Mouse (Mus musculus) cortical plate, adult 2 months (tissue): ENCODE measurements around the gene Olfr213. TPM values are rescaled to one million over a fixed set of nuclear protein-coding genes. Genes with fewer than 3 reads are reported as not detected.

Experiments used
- H3K27ac ChIP-seq: fragments of 200-500 bp; 2 replicates; pipeline ENCODE4 v1.5.1; 2012; ENCODE audit warnings: low read length, control low read depth, inconsistent platforms; ENCODE audit not compliant: insufficient read depth
- H3K4me1 ChIP-seq: fragments of 200-500 bp; 2 replicates; pipeline ENCODE4 v1.6.1; 2011; ENCODE audit warnings: low read length; ENCODE audit not compliant: control insufficient read depth, insufficient read depth
- H3K4me3 ChIP-seq: fragments of 200-500 bp; 2 replicates; pipeline ENCODE4 v1.5.1; 2011; ENCODE audit warnings: mild to moderate bottlenecking, low read length, control low read depth; ENCODE audit not compliant: insufficient read depth
- CTCF ChIP-seq: fragments of 200-500 bp; IDR thresholded peaks from 2 replicates; pipeline ENCODE4 v1.5.1; 2011; ENCODE audit warnings: mild to moderate bottlenecking, control low read depth, low read length; ENCODE audit not compliant: insufficient read depth; ENCODE audit errors: extremely low read depth
- POLR2A ChIP-seq: fragments of 200-500 bp; IDR thresholded peaks from 2 replicates; pipeline ENCODE4 v1.6.1; 2011; ENCODE audit warnings: mild to moderate bottlenecking, low read length, control low read depth; ENCODE audit not compliant: insufficient read depth; ENCODE audit errors: extremely low read depth
- polyA plus RNA-seq: library from polyadenylated mRNA; depleted of rRNA; stranded (reverse); fragments of >200 nt; gene quantifications from 2 replicates; pipeline ENCODE4 v1.2.3, GENCODE M21; 2012; rRNA removed

Gene Olfr213
- polyA plus RNA-seq, 1 experiment = not detected

DNA sequence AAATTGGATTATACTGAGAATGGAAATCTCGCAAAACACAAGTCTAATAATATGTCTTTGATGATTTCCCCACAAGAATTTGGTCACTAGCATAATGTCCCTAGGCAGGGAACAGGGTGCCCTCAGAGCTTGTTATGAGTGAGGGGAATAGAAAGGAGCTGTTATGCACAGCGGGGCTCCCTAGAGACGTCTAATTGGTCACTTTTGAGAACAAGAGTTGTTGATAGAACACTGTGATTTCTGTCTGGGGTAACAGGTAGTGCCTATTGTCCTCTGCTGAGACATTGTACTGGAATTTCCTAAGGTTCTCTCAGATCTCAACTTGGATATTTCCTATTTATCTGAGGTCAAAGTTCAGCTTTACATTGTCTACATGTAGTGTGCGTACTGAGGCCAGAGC lies 45.8 kb downstream of the Olfr213 start, which contains the start of gene Olfr215:
TSS of gene Olfr215 (minus strand) at position 101 of the 400 bp plus-strand sequence.
- Histone ChIP-seq H3K27ac (no peak within 1 kb of the TSS), H3K4me3 (no peak within 1 kb of the TSS), H3K4me1 (no peaks in the 10 kb centered on the region)
- no peak for TF ChIP-seq CTCF
- TF ChIP-seq POLR2A = no peak

Other genes with a start within 250 kb of the Olfr213 start
- 56.6 and 61.6 TPM in 2 replicates for gene March8, start 200.4 kb upstream of the Olfr213 start, polyA plus RNA-seq
- 1.3 and 1.5 TPM in 2 replicates for gene Alox5, start 77.3 kb upstream of the Olfr213 start, polyA plus RNA-seq
- not detected in 2 replicates for gene Olfr211, start 49.4 kb upstream of the Olfr213 start, polyA plus RNA-seq
- not detected in 2 replicates for gene Olfr212, start 31.9 kb upstream of the Olfr213 start, polyA plus RNA-seq
- gene Gm5580, start 12.7 kb downstream of the Olfr213 start, polyA plus RNA-seq = 0.08 and 0.11 TPM in 2 replicates
- not detected in 2 replicates for gene Olfr214, start 15.8 kb downstream of the Olfr213 start, polyA plus RNA-seq
- not detected in 2 replicates for gene Olfr215, start 45.7 kb downstream of the Olfr213 start, polyA plus RNA-seq
- gene Zfp422, start 90.5 kb downstream of the Olfr213 start, polyA plus RNA-seq = 27.3 and 27.7 TPM in 2 replicates
- 1.6 and 2.1 TPM in 2 replicates for gene Depp1, start 112.2 kb downstream of the Olfr213 start, polyA plus RNA-seq
- gene Rassf4, start 135.5 kb downstream of the Olfr213 start, polyA plus RNA-seq = 3.5 and 3.9 TPM in 2 replicates
- 0.08 TPM in 2 replicates for gene Tmem72, start 178.5 kb downstream of the Olfr213 start, polyA plus RNA-seq